Mouse (Mus musculus) limb, embryonic 11.5 days (tissue): Measurements from ENCODE around the gene Prkca. TPM values are rescaled to one million over a fixed set of nuclear protein-coding genes. Genes with fewer than 3 reads are reported as not detected.

Source experiments
- ATAC-seq: fragments of 200-750 bp; cut with Nextera tagmentation; 2 replicates; pipeline ENCODE4 v1.8.0; 2017; ENCODE audit warnings: low read depth; ENCODE audit not compliant: insufficient number of reproducible peaks, low FRiP score, low TSS enrichment
- DNase-seq: peaks from one replicate; pipeline ENCODE4 v3.0.0-alpha.2; 2015; ENCODE audit warnings: low spot score
- H3K27ac ChIP-seq: fragments of 300-500 bp; sonication (generic); replicated peaks from 2 replicates; pipeline ENCODE4 v1.5.1; 2014; ENCODE audit warnings: low read depth, mild to moderate bottlenecking, low read length
- H3K27me3 ChIP-seq: fragments of 300-500 bp; sonication (generic); 2 replicates; pipeline ENCODE4 v1.6.1; 2014; ENCODE audit warnings: mild to moderate bottlenecking, low read length, mixed read lengths; ENCODE audit not compliant: control insufficient read depth, insufficient read depth
- H3K36me3 ChIP-seq: fragments of 300-500 bp; sonication (generic); 2 replicates; pipeline ENCODE4 v1.6.1; 2014; ENCODE audit warnings: mild to moderate bottlenecking, low read length, moderate library complexity, mixed read lengths; ENCODE audit not compliant: control insufficient read depth, insufficient read depth
- H3K4me1 ChIP-seq: fragments of 300-500 bp; sonication (generic); 2 replicates; pipeline ENCODE4 v1.6.1; 2014; ENCODE audit warnings: low read length, mixed read lengths; ENCODE audit not compliant: control insufficient read depth, insufficient read depth
- H3K4me2 ChIP-seq: fragments of 300-500 bp; sonication (generic); 2 replicates; pipeline ENCODE4 v1.6.1; 2014; ENCODE audit warnings: low read depth, mild to moderate bottlenecking, moderate library complexity; ENCODE audit not compliant: severe bottlenecking
- H3K4me3 ChIP-seq: fragments of 300-500 bp; sonication (generic); 2 replicates; pipeline ENCODE4 v1.5.1; 2014; ENCODE audit warnings: low read depth, low read length
- H3K9ac ChIP-seq: fragments of 300-500 bp; sonication (generic); 2 replicates; pipeline ENCODE4 v1.6.1; 2014; ENCODE audit warnings: mild to moderate bottlenecking, low read length
- H3K9me3 ChIP-seq: fragments of 300-500 bp; sonication (generic); 2 replicates; pipeline ENCODE4 v1.6.1; 2016; ENCODE audit warnings: low read length; ENCODE audit not compliant: control insufficient read depth
- WGBS: fragments of 180-500 bp; shearing (Covaris S2); extraction: QIAGEN DNeasy Blood & Tissue Kit; methylation state at CpG from one replicate; pipeline ENCODE4 v1.1.7; 2014; 5-methylcytosine and 5-hydroxymethylcytosine counted together
- polyA plus RNA-seq: library from polyadenylated mRNA; unstranded; fragments of >200 nt; fragmentation: Nextera tagmentation; extraction: Ambion mirVana; gene quantifications from 2 replicates; pipeline ENCODE4 v1.2.1, GENCODE M21; 2014

The Prkca gene
- polyA plus RNA-seq, 1 experiment from 2014 or later, result 6.3 TPM

DNA sequence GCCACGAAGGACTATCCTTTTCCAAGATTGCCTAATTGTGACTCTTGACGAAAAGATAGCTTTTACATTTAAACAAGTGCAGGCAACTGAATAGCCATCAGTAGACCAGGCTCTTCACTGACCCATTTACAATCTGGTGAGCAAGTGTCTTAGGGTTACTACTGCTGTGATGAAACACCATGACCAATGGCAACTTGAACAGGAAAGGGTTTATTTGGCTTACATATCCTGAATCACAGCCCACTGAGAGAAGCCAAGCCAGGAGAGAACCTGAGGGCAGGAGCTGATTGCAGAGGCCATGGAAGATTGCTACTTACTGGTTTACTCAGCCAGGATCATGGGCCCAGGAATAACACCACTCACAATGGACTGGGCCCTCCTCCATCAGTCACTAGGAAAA lies 1.6 kb upstream of the Prkca start:
- H3K36me3 ChIP-seq, result no peaks in the 10 kb centered on the region
- H3K9me3 ChIP-seq, result no peaks in the 10 kb centered on the region
- no peak overlapping the region for H3K9ac ChIP-seq
- DNase-seq (no peak), ATAC-seq (no peak)
- H3K4me2 ChIP-seq, result no peak overlapping the region
- no peaks in the 10 kb centered on the region; the same call in 1 of the 2 replicates for H3K4me1 ChIP-seq
- no peak overlapping the region for H3K27ac ChIP-seq
- 94% methylated on average over 2 of the region's 2 CpGs for WGBS
- no peaks in the 10 kb centered on the region for H3K27me3 ChIP-seq
- no peak overlapping the region for H3K4me3 ChIP-seq

DNA sequence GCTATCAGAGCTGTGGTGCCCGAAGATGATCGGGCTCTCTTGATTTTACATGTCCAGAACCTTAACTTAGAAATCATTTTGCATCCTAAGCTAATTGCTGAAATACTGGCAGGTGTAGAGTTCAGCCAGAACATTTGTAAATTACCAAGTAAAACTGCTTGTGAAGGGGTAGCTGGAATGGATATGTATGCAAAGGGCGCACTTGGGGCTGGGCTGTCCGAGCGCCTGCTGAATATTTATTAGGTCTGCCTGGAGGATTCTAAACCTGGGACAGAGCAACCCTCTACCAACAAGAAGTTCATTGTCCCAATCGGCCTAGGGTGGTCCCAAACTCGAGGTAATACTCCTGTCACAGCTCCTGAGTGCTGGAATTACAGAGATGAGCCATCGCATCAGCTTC lies 1.0 kb upstream of the Prkca start:
- Histone ChIP-seq H3K9ac (no peak overlapping the region), H3K27ac (no peak overlapping the region), H3K4me3 (no peak overlapping the region), H3K4me1 (no peaks in the 10 kb centered on the region; the same call in 1 of the 2 replicates), H3K9me3 (no peaks in the 10 kb centered on the region), H3K27me3 (no peaks in the 10 kb centered on the region), H3K4me2 (peak overlapping the region; percentile 89; the same call in 1 of the 2 replicates), H3K36me3 (no peaks in the 10 kb centered on the region)
- no peak for ATAC-seq
- no peak for DNase-seq
- 60% methylated on average over 8 of the region's 8 CpGs for WGBS

DNA sequence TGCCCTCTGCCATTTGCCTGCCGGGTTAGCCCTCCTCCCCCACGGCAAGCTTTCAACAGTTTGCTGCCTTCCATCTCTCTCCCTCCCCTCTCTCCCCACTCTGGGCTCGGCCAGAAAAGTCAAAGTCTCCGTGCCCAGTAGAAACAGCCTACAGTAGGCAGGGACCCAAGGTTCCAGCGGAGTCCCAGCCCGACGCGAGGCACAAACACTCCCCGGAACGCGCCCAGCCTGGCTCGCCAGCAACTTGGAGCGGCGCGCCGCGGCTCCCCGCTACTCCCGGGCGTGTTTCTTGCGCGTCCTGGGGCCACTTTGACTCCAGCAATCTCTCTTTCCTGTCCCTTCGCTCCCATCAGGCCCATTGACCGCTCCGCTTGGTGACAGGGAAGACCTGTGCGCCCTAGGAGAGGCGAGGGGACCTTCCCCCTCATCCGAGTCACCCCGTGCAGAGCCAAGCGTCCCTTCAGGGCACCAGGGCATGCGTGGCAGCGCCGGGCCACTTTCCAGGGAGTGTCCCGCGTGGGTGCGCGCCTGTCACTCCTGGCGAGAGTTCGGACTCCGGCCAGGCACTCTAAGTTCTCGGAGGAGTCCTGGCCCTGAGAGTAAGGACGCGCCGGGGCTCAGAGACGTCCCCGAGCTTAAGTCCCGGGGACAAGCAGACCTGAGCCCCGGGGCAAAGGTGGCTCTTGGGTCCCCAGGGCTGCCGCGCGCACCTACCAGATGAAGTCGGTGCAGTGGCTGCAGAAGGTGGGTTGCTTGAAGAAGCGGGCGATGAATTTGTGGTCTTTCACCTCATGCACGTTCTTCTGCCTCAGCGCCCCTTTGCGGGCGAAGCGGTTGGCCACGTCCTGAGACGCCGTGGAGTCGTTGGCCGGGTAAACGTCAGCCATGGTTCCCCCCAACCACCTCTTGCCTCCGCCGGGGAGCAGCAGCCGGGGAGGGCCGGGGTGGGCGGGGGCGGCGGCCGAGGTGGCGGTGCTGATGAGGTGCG lies 653 bp downstream of the Prkca start, which contains the start of gene Apoh:
Apoh (plus strand) TSS at position 574 of the 988 bp plus-strand sequence.
- Histone ChIP-seq H3K9me3 (no peaks in the 10 kb centered on the region), H3K36me3 (no peaks in the 10 kb centered on the region), H3K4me1 (no peaks in the 10 kb centered on the region; the same call in 1 of the 2 replicates), H3K4me3 (peak within 1 kb of the TSS; percentile 57), H3K27me3 (no peaks in the 10 kb centered on the region), H3K4me2 (peak within 1 kb of the TSS; percentile 89), H3K9ac (peak within 1 kb of the TSS; percentile 78), H3K27ac (no peak within 1 kb of the TSS; the same call in 1 of the 2 replicates)
- under 1% methylated on average over 67 of the region's 75 CpGs for WGBS
- DNase-seq, result peak; percentile 60
- ATAC-seq, result peak; percentile 69

DNA sequence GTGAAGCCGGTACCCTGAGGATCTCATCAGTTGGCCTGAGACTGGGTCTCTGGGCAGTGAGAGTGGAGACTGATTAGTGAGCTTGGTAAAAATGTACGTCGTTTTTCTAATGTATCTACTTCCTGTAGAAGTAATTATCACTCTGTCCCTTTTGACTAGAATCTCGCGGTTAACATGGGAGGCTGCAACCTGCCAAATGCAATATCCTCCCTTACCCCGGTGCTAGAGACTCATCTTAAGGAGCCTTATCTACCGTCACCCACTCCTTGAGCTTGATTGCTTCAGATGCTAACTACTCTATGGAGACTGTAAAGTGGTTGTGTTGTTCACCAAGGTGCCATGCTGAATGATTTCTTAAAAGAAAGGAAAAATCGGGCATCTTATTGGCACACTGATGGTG lies 1.9 kb downstream of the Prkca start:
- 44% methylated on average over 8 of the region's 8 CpGs for WGBS
- H3K4me1 ChIP-seq, result no peaks in the 10 kb centered on the region; the same call in 1 of the 2 replicates
- no peak overlapping the region for H3K27ac ChIP-seq
- H3K9me3 ChIP-seq, result no peaks in the 10 kb centered on the region
- ATAC-seq (no peak), DNase-seq (no peak)
- no peak overlapping the region for H3K9ac ChIP-seq
- no peak overlapping the region for H3K4me3 ChIP-seq
- no peak overlapping the region for H3K4me2 ChIP-seq
- no peaks in the 10 kb centered on the region for H3K27me3 ChIP-seq
- H3K36me3 ChIP-seq, result no peaks in the 10 kb centered on the region

DNA sequence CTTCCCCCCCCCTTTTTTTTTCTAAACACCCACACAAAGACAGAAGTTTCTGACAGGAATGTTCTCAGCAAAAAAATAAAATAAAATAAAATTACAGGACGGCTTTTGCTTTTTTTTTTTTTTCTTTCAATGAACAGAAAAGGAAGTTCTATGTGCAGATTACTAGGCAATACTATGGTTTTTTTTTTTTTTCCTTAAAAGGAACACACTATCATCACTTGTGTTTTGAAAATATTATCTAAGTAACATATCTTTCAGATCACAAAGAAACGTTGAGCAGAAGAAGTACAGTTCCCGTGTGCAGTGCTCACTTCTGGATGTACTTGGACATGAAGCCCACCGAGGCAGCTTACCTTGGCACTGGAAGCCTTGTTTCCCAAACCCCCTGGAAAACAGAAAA lies 3.4 kb downstream of the Prkca start:
- no peak for ATAC-seq

DNA sequence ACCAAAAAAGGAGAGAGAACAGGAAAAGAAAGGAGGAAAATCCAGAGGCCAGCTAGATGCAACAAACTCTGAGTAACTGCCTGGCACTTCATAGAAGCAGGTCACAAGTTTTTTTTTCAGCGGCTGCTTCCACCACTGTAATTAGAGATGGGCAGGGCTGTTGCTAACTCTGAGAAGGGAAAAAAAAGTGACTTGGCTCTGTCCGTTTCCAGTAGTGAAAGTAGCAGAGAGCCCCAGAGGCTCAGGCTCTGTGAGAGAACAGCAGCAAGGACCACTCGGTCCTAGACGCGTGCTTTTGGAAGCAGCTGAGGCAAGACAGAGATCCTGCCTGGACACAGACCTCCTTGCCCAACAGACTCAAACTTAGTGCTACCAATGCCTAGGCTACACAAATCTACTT lies 7.3 kb downstream of the Prkca start:
- Histone ChIP-seq H3K9me3 (no peaks in the 10 kb centered on the region), H3K4me2 (no peak overlapping the region), H3K27ac (no peak overlapping the region), H3K4me1 (peaks cover 2% of the 10 kb centered on the region; the same call in 1 of the 2 replicates), H3K4me3 (no peak overlapping the region), H3K36me3 (no peaks in the 10 kb centered on the region), H3K27me3 (no peaks in the 10 kb centered on the region), H3K9ac (no peak overlapping the region)
- WGBS, result 12% methylated on average over 5 of the region's 5 CpGs
- no peak for DNase-seq
- ATAC-seq, result no peak

More for the DNA sequence above, 3.4 kb downstream of the Prkca start:
- Histone ChIP-seq H3K9me3 (no peaks in the 10 kb centered on the region), H3K27ac (no peak overlapping the region), H3K4me1 (peaks cover 2% of the 10 kb centered on the region), H3K9ac (no peak overlapping the region), H3K36me3 (no peaks in the 10 kb centered on the region), H3K4me2 (no peak overlapping the region), H3K27me3 (no peaks in the 10 kb centered on the region), H3K4me3 (no peak overlapping the region)
- DNase-seq, result no peak
- WGBS, result 92% methylated on average over 4 of the region's 4 CpGs

DNA sequence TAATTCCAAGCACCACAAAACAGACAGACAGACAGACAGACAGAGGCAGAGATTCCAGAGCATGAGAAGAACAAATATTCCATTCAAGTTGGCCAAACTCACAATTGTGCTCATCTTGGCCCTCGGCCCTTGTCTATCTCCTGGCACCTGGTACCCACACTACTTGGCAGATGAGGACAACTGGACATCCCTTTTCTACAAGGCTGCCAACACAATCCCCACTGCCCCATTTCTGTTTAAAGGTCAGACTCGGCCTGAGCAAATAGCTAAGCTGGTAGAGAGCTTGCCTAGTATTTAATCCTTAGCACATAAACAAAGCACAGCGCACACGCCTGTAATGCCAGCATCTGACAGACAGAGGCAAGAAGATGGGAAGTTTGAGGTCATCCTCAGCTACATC lies 8.2 kb downstream of the Prkca start:
- Histone ChIP-seq H3K4me1 (peaks cover 2% of the 10 kb centered on the region; the same call in 1 of the 2 replicates), H3K4me3 (no peak overlapping the region), H3K9me3 (no peaks in the 10 kb centered on the region), H3K4me2 (no peak overlapping the region), H3K27me3 (no peaks in the 10 kb centered on the region), H3K9ac (no peak overlapping the region), H3K27ac (no peak overlapping the region), H3K36me3 (no peaks in the 10 kb centered on the region)
- 95% methylated on average over 4 of the region's 4 CpGs for WGBS
- no peak for ATAC-seq
- no peak for DNase-seq

DNA sequence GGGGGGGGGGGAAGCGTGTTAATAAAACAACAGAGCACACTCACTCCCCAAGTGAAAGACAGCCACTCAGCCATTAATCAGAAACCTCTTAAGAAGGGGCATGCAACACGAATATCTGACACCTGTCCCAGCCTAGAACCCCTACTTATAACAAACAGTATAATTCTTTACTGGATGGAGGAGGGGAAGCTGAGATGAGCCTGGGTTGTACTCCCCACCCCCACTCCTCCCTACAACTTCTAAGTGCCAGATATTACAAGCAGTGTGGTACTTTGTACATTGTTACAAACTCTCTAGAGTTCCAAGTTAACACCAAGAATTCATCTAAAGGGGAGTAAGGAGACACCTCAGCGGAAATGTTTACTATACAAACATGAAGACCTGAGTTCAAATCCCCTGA lies 9.1 kb downstream of the Prkca start:
- Histone ChIP-seq H3K4me3 (no peak overlapping the region), H3K4me1 (peaks cover 2% of the 10 kb centered on the region; the same call in 1 of the 2 replicates), H3K9me3 (no peaks in the 10 kb centered on the region), H3K27me3 (no peaks in the 10 kb centered on the region), H3K9ac (no peak overlapping the region), H3K36me3 (no peaks in the 10 kb centered on the region), H3K27ac (no peak overlapping the region), H3K4me2 (no peak overlapping the region)
- 57% methylated on average over 3 of the region's 3 CpGs for WGBS
- no peak for DNase-seq
- no peak for ATAC-seq
